Mouse (Mus musculus): Measurements from ENCODE around the gene Rasgrf1.

- TF ChIP-seq POLR2A (IDR thresholded peaks at IDR 0.05; ENCODE audit: control insufficient read depth, low read depth, low read length) (no peak), CTCF (IDR thresholded peaks at IDR 0.05; ENCODE audit: control insufficient read depth, insufficient read depth, insufficient replicate concordance, low read depth, low read length) (no peak)
These were observed 49.3 kb downstream of the Rasgrf1 start for GRCm38 (mm10) chr9:89958959-89959358.

All from testis, adult 2 months (tissue).